Mouse (Mus musculus) midbrain, embryonic 16.5 days (tissue): ENCODE measurements around the gene Lin28a. TPM values are rescaled to one million over a fixed set of nuclear protein-coding genes. Genes with fewer than 3 reads are reported as not detected.

ENCODE experiments used
- ATAC-seq: fragments of 200-750 bp; cut with Nextera tagmentation; 2 replicates; pipeline ENCODE4 v1.8.0; 2017; ENCODE audit warnings: moderate TSS enrichment
- H3K27ac ChIP-seq: fragments of 300-500 bp; sonication (generic); 2 replicates; pipeline ENCODE4 v1.5.1; 2014; ENCODE audit warnings: mild to moderate bottlenecking, low read length, mixed read lengths
- H3K27me3 ChIP-seq: fragments of 300-500 bp; sonication (generic); 2 replicates; pipeline ENCODE4 v1.6.1; 2014; ENCODE audit warnings: low read depth, low read length, mixed read lengths; ENCODE audit not compliant: control insufficient read depth, insufficient read depth
- H3K36me3 ChIP-seq: fragments of 300-500 bp; sonication (generic); 2 replicates; pipeline ENCODE4 v1.6.1; 2014; ENCODE audit warnings: mild to moderate bottlenecking, low read length, moderate library complexity, mixed read lengths; ENCODE audit not compliant: control insufficient read depth, insufficient read depth
- H3K4me1 ChIP-seq: fragments of 300-500 bp; sonication (generic); 2 replicates; pipeline ENCODE4 v1.6.1; 2014; ENCODE audit warnings: mild to moderate bottlenecking, low read length, mixed read lengths; ENCODE audit not compliant: control insufficient read depth, insufficient read depth
- H3K4me2 ChIP-seq: fragments of 300-500 bp; sonication (generic); 2 replicates; pipeline ENCODE4 v1.6.1; 2014; ENCODE audit warnings: mild to moderate bottlenecking, low read length, mixed read lengths
- H3K4me3 ChIP-seq: fragments of 300-500 bp; sonication (generic); 2 replicates; pipeline ENCODE4 v1.5.1; 2014; ENCODE audit warnings: low read depth, mild to moderate bottlenecking, low read length, moderate library complexity, mixed read lengths
- H3K9ac ChIP-seq: fragments of 300-500 bp; sonication (generic); 2 replicates; pipeline ENCODE4 v1.6.1; 2014; ENCODE audit warnings: low read depth, low read length, mixed read lengths
- H3K9me3 ChIP-seq: fragments of 300-500 bp; sonication (generic); replicated peaks from 2 replicates; pipeline ENCODE4 v1.6.1; 2014; ENCODE audit warnings: mild to moderate bottlenecking, low read length, mixed read lengths; ENCODE audit not compliant: control insufficient read depth, poor library complexity, severe bottlenecking
- WGBS: fragments of 180-500 bp; shearing (Covaris S2); extraction: QIAGEN DNeasy Blood & Tissue Kit; methylation state at CpG from one replicate; pipeline ENCODE4 v1.1.7; 2014; 5-methylcytosine and 5-hydroxymethylcytosine counted together
- polyA plus RNA-seq: library from polyadenylated mRNA; unstranded; fragments of >200 nt; fragmentation: Nextera tagmentation; extraction: Ambion mirVana; gene quantifications from 2 replicates; pipeline ENCODE4 v1.2.1, GENCODE M21; 2015

Lin28a gene
- 0.37 and 0.44 TPM in 2 replicates for polyA plus RNA-seq

DNA sequence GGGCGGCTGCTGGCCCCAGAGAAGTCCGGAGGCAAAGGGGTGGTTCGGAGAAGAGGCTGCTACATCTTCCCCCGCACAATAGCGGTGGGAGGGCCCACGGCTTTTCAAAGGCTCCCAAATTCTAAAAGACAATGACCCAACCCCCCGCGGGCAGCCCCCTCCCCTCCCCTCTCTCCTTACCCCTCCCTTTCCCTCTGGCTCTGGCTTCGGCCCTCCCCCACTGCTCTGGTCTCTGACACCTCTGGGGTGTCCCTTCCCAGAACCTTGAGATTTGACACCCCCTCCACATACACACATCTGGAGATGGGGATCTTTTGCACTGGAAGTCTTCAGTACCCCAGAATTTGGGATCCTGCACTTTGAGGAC lies at the start of gene Lin28a:
TSS of gene Lin28a (minus strand) at position 63 of the 367 bp plus-strand sequence.
- peak; percentile 51; the same call in 1 of the 2 replicates for ATAC-seq
- Histone ChIP-seq H3K36me3 (no peaks in the 10 kb centered on the region), H3K4me3 (peak within 1 kb of the TSS; percentile 37), H3K4me1 (peaks cover 26% of the 10 kb centered on the region), H3K9me3 (no peaks in the 10 kb centered on the region), H3K9ac (peak within 1 kb of the TSS; percentile 53), H3K27me3 (peaks cover 17% of the 10 kb centered on the region), H3K4me2 (peak within 1 kb of the TSS; percentile 63), H3K27ac (peak within 1 kb of the TSS; percentile 68)
- WGBS, result 2% methylated on average over 8 of the region's 9 CpGs

GRCm38 (mm10) chr4:134067833-134068544 lies 49.3 kb upstream of the Lin28a start:
- Histone ChIP-seq H3K36me3 (no peaks in the 10 kb centered on the region), H3K4me2 (no peak overlapping the region), H3K27me3 (peaks cover 6% of the 10 kb centered on the region; the same call in 1 of the 2 replicates), H3K4me1 (no peaks in the 10 kb centered on the region), H3K4me3 (no peak overlapping the region), H3K9ac (no peak overlapping the region), H3K27ac (no peak overlapping the region), H3K9me3 (no peaks in the 10 kb centered on the region)
- WGBS, result 88% methylated on average over 7 of the region's 7 CpGs
- ATAC-seq, result no peak

- H3K27ac ChIP-seq, result no peak overlapping the region
- no peaks in the 10 kb centered on the region for H3K4me1 ChIP-seq
- no peaks in the 10 kb centered on the region for H3K36me3 ChIP-seq
- 89% methylated on average over 8 of the region's 8 CpGs for WGBS
- no peak overlapping the region for H3K9ac ChIP-seq
- H3K9me3 ChIP-seq, result no peaks in the 10 kb centered on the region
- H3K4me2 ChIP-seq, result no peak overlapping the region
- ATAC-seq, result no peak
- peaks cover 6% of the 10 kb centered on the region; the same call in 1 of the 2 replicates for H3K27me3 ChIP-seq
- H3K4me3 ChIP-seq, result no peak overlapping the region
These were observed 48.7 kb upstream of the Lin28a start for GRCm38 (mm10) chr4:134067383-134067782.

DNA sequence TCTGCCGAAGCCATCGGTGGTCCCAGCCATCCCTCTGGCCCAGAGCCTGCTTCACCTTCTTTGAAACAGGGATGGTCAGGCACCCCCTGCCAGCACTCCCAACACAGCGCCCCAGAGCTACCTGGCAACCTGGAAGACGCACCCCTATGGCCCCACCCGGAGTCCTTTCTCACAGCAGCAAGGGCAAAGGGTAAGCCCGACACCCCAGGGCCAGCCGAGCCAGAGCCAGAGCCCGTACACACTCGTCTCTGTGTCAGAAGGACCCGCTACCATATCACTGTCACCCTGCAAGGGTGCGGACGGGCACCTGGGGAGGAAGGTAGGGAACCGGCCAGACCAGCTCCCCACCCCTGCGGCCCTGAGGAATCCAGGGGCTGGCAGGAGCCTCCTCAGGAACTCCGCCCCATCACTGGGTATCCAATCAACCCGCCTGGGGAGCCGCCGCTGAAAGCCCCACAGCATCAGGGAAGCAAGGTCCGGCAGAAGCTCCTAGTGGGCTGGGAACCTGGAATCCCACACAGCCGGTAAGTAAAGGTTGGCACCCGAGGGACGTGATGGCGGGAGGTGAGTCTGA lies 46.9 kb upstream of the Lin28a start:
- H3K4me1 ChIP-seq, result no peaks in the 10 kb centered on the region
- WGBS, result 27% methylated on average over 20 of the region's 23 CpGs

DNA sequence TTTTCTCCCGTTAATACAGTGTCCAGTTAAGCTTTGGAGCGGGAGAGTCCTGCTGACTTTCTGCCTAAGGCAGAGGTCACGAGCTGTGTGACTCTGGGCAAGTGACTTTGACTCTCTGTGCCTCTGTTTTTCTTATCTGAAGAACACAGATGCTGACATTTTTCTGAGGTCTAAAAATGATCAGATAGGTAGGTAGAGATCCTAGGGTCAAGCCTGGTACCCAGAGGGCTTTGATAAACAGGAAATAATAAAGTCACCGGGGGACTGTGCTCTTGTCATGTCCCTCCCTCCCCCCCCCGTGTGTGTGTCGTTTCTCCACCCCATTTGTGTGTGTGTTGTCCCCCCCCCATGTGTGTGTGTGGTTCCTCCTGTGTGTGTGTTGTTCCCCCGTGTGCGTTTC lies 43.9 kb upstream of the Lin28a start:
- Histone ChIP-seq H3K4me2 (no peak overlapping the region), H3K27me3 (peaks cover 6% of the 10 kb centered on the region; the same call in 1 of the 2 replicates), H3K4me1 (no peaks in the 10 kb centered on the region), H3K36me3 (no peaks in the 10 kb centered on the region), H3K9me3 (no peaks in the 10 kb centered on the region), H3K9ac (no peak overlapping the region), H3K4me3 (no peak overlapping the region), H3K27ac (no peak overlapping the region)
- 77% methylated on average over 8 of the region's 8 CpGs for WGBS
- ATAC-seq, result no peak

More for the DNA sequence above, 46.9 kb upstream of the Lin28a start:
- H3K27ac ChIP-seq, result no peak overlapping the region
- no peak overlapping the region for H3K4me3 ChIP-seq
- H3K9ac ChIP-seq, result no peak overlapping the region
- no peaks in the 10 kb centered on the region for H3K9me3 ChIP-seq
- no peaks in the 10 kb centered on the region for H3K36me3 ChIP-seq
- H3K27me3 ChIP-seq, result peaks cover 6% of the 10 kb centered on the region; the same call in 1 of the 2 replicates
- H3K4me2 ChIP-seq, result no peak overlapping the region
- ATAC-seq, result no peak

DNA sequence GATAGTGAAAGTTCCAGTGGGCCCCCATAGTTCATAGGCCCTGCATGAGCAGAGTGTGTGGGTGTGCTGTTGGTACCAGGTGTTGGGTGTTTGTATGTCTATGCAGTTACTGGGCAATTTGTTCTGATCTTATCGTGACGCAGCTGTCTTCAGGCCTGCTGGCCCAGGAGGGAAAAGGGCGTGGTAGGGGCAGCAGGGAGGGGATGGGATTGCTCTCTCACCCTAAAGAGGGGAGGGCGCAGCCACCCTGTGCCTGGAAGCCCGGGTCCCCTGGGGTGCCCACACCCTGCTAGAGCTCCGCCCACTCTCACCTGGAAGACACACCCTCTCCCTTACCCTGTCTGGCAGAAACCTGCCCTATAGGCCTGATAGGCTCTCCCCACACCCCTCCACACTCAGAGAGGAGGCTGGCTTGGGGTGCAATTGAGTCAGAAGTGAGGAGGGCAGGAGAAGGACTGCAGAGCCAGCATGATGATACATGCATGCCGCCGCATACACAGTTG lies 43.4 kb upstream of the Lin28a start:
- WGBS, result 52% methylated on average over 8 of the region's 8 CpGs

GRCm38 (mm10) chr4:134061166-134061830 lies 42.7 kb upstream of the Lin28a start:
- ATAC-seq, result no peak
- Histone ChIP-seq H3K4me3 (no peak overlapping the region), H3K9me3 (no peaks in the 10 kb centered on the region), H3K9ac (no peak overlapping the region), H3K36me3 (no peaks in the 10 kb centered on the region), H3K27me3 (peaks cover 6% of the 10 kb centered on the region; the same call in 1 of the 2 replicates), H3K27ac (no peak overlapping the region), H3K4me1 (no peaks in the 10 kb centered on the region), H3K4me2 (no peak overlapping the region)
- WGBS, result 63% methylated on average over 18 of the region's 18 CpGs

More for the DNA sequence above, 43.4 kb upstream of the Lin28a start:
- Histone ChIP-seq H3K4me1 (no peaks in the 10 kb centered on the region), H3K9me3 (no peaks in the 10 kb centered on the region), H3K27me3 (peaks cover 6% of the 10 kb centered on the region; the same call in 1 of the 2 replicates), H3K27ac (no peak overlapping the region), H3K9ac (no peak overlapping the region), H3K4me3 (no peak overlapping the region), H3K4me2 (no peak overlapping the region), H3K36me3 (no peaks in the 10 kb centered on the region)
- no peak for ATAC-seq

DNA sequence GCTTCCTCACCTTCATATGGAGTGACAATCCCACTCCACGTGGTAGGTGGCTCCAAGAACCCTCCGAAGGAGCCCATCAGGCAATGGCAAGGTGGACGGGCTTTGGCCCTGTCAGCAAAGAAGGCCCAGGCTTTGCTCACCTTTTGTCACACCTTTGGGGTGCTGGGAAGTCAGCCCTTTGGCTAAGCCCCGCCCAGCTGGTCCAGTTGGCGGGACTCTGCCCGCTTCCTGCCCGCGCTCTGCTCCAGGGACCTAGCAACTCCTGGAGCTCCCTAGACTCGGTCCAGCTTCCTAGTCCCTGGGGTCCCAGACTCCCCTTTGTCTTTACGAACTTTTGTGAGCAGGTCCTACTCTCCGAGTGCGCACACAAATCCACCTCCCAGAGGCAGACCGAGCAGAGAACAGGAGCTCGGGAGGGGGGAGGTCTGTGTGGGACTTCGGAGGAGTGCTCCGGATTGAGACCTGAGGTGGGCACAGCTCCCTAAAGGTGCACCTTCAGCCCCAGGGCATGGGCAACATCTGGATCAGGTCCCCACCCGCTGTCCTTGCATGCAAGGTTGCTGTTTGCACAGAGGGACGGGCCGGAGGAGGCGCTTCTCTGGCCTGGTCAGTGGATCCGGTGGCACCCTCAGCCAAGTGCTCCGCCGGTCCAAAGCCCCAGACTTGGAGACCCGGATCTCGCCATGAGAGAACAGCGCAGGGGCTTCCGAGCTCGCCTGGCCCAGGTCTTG lies 41.7 kb upstream of the Lin28a start, which contains the start of gene Crybg2:
TSS of gene Crybg2 (plus strand) at position 681 of the 731 bp plus-strand sequence.
- ATAC-seq, result no peak
- H3K36me3 ChIP-seq, result no peaks in the 10 kb centered on the region
- H3K27ac ChIP-seq, result no peak within 1 kb of the TSS
- H3K4me1 ChIP-seq, result no peaks in the 10 kb centered on the region
- no peak within 1 kb of the TSS for H3K9ac ChIP-seq
- H3K27me3 ChIP-seq, result peaks cover 3% of the 10 kb centered on the region; the same call in 1 of the 2 replicates
- no peak within 1 kb of the TSS for H3K4me3 ChIP-seq
- no peak within 1 kb of the TSS for H3K4me2 ChIP-seq
- no peaks in the 10 kb centered on the region for H3K9me3 ChIP-seq
- 51% methylated on average over 28 of the region's 28 CpGs for WGBS
